Mouse (Mus musculus) midbrain, postnatal 0 days (tissue): ENCODE data around the gene Zfp617. TPM values are rescaled to one million over a fixed set of nuclear protein-coding genes. Genes with fewer than 3 reads are reported as not detected.
"Not testable (repeated sequence)": the region's sequence is repeated elsewhere in the genome, so short reads cannot be mapped to it uniquely, and the experiment has no call there.

ENCODE experiments used
- ATAC-seq: fragments of 200-750 bp; cut with Nextera tagmentation; 2 replicates; pipeline ENCODE4 v1.8.0; 2017; ENCODE audit warnings: moderate number of reproducible peaks, mild to moderate bottlenecking, moderate TSS enrichment, moderate library complexity; ENCODE audit not compliant: low FRiP score
- DNase-seq: peaks from one replicate; pipeline ENCODE4 v3.0.0-alpha.2; 2015; ENCODE audit warnings: low spot score
- H3K27ac ChIP-seq: fragments of 300-500 bp; sonication (generic); 2 replicates; pipeline ENCODE4 v1.5.1; 2014; ENCODE audit warnings: low read depth, mild to moderate bottlenecking, low read length, mixed read lengths
- H3K27me3 ChIP-seq: fragments of 300-500 bp; sonication (generic); 2 replicates; pipeline ENCODE4 v1.6.1; 2014; ENCODE audit warnings: low read length, control low read depth, mixed read lengths; ENCODE audit not compliant: insufficient read depth
- H3K36me3 ChIP-seq: fragments of 300-500 bp; sonication (generic); 2 replicates; pipeline ENCODE4 v1.6.1; 2014; ENCODE audit warnings: low read length, control low read depth, mixed read lengths; ENCODE audit not compliant: insufficient read depth
- H3K4me1 ChIP-seq: fragments of 300-500 bp; sonication (generic); 2 replicates; pipeline ENCODE4 v1.6.1; 2014; ENCODE audit warnings: mild to moderate bottlenecking, control low read depth, antibody characterized with exemption, low read length, mixed read lengths; ENCODE audit not compliant: insufficient read depth
- H3K4me2 ChIP-seq: fragments of 300-500 bp; sonication (generic); 2 replicates; pipeline ENCODE4 v1.6.1; 2014; ENCODE audit warnings: low read depth, mild to moderate bottlenecking, low read length, mixed read lengths; ENCODE audit not compliant: poor library complexity, severe bottlenecking
- H3K4me3 ChIP-seq: fragments of 300-500 bp; sonication (generic); 2 replicates; pipeline ENCODE4 v1.5.1; 2014; ENCODE audit warnings: low read depth, mild to moderate bottlenecking, low read length, moderate library complexity
- H3K9ac ChIP-seq: fragments of 300-500 bp; sonication (generic); replicated peaks from 2 replicates; pipeline ENCODE4 v1.6.1; 2014; ENCODE audit warnings: mild to moderate bottlenecking, low read length, moderate library complexity, mixed read lengths; ENCODE audit not compliant: poor library complexity, severe bottlenecking
- H3K9me3 ChIP-seq: fragments of 300-500 bp; sonication (generic); 2 replicates; pipeline ENCODE4 v1.6.1; 2016; ENCODE audit warnings: low read length, control low read depth
- CTCF ChIP-seq: IDR thresholded peaks from 2 replicates; pipeline ENCODE4 v1.5.1; 2016; ENCODE audit warnings: antibody characterized with exemption, mild to moderate bottlenecking
- WGBS: fragments of 180-500 bp; shearing (Covaris S2); extraction: QIAGEN DNeasy Blood & Tissue Kit; methylation state at CpG from one replicate; pipeline ENCODE4 v1.1.7; 2014; 5-methylcytosine and 5-hydroxymethylcytosine counted together
- polyA plus RNA-seq: library from polyadenylated mRNA; unstranded; fragments of >200 nt; fragmentation: Nextera tagmentation; extraction: Ambion mirVana; gene quantifications from 2 replicates; pipeline ENCODE4 v1.2.1, GENCODE M21; 2015
- total RNA-seq: library from RNA; depleted of rRNA; stranded (reverse); fragments of >200 nt; gene quantifications from 2 replicates; pipeline ENCODE4 v1.2.3, GENCODE M21; 2014

Gene Zfp617
- total and polyA plus RNA-seq, 2 experiments from 2014 or later, result 17.6 to 19.9 TPM

DNA sequence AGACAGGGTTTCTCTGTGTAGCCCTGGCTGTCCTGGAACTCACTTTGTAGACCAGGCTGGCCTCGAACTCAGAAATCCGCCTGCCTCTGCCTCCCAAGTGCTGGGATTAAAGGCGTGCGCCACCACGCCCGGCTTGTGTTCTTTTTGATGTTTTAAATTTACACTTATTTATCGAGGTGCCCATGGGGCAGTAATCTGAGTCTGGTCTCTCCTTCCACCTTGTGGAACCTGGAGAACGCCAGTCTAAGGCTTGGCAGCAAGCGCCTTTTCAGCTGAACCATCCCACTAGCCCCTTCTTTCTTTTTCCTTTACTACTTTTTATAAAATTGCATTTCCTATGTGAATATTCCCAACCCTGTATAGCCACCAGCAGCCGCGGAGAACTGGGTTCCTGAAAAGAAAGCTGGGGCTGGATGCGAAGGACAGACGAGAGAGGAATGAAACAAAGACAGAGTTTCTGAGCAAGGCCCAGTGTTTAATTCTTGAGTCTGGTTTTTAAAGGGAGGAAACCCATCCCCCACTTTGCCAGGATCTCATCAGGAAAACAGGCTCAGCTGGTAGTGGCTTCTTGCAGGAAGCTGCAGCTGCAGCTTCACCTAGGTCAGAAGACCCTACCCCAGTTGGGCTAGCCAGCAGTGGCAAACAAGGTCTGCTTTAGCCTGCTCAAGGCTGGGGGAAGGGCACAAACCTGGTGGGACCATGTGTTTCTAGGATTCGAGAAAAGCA is 43.2 kb downstream of the Zfp617 start:
- peaks cover 4% of the 10 kb centered on the region; the same call in 1 of the 2 replicates for H3K4me1 ChIP-seq
- peak overlapping the region; percentile 67 for H3K4me2 ChIP-seq
- TF ChIP-seq CTCF, result no peak
- H3K27ac ChIP-seq, result no peak overlapping the region
- WGBS, result 40% methylated on average over 12 of the region's 14 CpGs
- H3K9ac ChIP-seq, result peak overlapping the region; percentile 58
- ATAC-seq (no peak), DNase-seq (no peak)
- H3K4me3 ChIP-seq, result peak overlapping the region; percentile 79
- no peaks in the 10 kb centered on the region for H3K36me3 ChIP-seq
- H3K27me3 ChIP-seq, result no peaks in the 10 kb centered on the region
- peaks cover 5% of the 10 kb centered on the region; the same call in 1 of the 2 replicates for H3K9me3 ChIP-seq

DNA sequence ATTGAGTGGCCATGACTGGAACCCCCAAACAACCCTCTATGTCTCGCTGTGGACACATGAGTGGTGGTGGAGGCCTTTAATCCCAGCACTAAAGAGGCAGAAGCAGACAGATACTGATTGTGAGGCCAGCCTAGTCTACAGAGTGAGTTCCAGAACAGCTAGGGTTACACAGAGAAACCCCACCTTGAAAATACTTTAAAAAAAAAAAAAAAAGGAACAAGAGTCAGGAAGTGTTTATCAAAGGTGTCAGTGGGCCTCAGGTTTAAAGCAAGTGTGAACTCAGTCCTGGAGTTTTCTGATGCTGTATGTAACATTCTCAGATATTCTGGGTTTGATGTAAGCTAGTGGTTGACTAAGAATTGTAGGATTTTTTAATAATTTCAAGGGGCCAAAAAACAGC is 44.1 kb downstream of the Zfp617 start:
- no peak overlapping the region for H3K4me3 ChIP-seq
- no peak for TF ChIP-seq CTCF
- no peak for ATAC-seq
- peaks cover 4% of the 10 kb centered on the region; the same call in 1 of the 2 replicates for H3K4me1 ChIP-seq
- no peaks in the 10 kb centered on the region for H3K27me3 ChIP-seq
- DNase-seq, result no peak
- 96% methylated on average over 1 of the region's 1 CpGs for WGBS
- H3K4me2 ChIP-seq, result no peak overlapping the region
- H3K9me3 ChIP-seq, result peaks cover 5% of the 10 kb centered on the region; the same call in 1 of the 2 replicates
- no peaks in the 10 kb centered on the region for H3K36me3 ChIP-seq
- no peak overlapping the region for H3K9ac ChIP-seq
- H3K27ac ChIP-seq, result no peak overlapping the region

DNA sequence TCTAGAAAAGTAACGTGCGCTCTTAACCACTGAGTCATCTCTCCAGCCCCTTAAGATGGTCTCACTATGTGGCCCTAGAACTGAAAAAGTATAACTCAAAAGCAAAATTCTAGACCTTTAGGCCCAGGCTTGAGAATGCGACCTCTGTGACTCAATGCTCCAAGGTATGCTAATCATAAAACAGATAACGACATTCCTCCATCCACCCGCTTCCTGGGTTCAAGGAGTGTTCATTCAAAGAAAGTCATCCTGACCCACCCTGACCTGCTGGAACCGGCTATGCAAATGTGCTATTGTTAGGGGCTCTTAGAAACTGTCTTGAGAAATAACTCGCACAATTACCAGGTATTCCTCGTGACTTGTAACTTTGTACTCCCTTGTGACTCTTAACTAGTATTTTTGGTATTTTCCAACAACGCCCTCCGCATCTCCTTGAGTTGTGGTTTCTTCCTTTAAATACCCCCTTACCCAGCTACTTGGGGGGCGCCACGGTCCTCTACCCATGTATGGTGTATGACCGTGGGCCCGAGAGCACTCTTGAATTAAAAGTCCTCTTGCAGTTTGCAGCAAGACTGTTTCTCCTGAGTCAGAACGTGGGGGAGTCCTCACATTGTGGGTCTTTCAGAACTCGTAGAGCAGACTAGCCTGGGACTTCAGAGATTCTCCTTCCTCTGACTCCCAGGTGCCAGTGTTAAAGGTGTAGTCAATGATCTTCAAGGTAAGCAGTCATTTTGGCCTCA is 44.7 kb downstream of the Zfp617 start:
- H3K4me1 ChIP-seq, H3K27me3 ChIP-seq, DNase-seq, H3K9ac ChIP-seq, H3K4me3 ChIP-seq, H3K27ac ChIP-seq, ATAC-seq, H3K4me2 ChIP-seq, H3K36me3 ChIP-seq, H3K9me3 ChIP-seq: not testable (repeated sequence)
- 98% methylated on average over 16 of the region's 16 CpGs for WGBS

DNA sequence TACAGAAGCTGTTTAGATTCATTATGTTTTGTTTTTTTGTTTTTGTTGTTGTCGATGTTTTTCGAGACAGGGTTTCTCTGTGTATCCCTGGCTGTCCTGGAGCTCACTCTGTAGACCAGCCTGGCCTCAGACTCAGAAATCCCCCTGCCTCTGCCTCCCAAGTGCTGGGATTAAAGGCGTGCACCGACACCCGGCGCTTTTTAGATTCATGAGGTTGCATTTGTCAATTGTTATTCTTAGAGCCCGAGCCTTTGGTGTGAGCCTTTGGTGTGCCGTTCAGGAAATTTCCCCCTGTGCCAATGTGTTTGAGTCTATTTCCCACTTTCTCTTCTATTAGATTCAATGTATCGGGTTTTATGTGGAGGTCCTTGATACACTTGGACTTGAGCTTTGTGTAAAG is 46.2 kb downstream of the Zfp617 start:
- no peaks in the 10 kb centered on the region for H3K27me3 ChIP-seq
- 97% methylated on average over 9 of the region's 9 CpGs for WGBS
- no peak overlapping the region for H3K9ac ChIP-seq
- H3K4me1 ChIP-seq, result peaks cover 4% of the 10 kb centered on the region; the same call in 1 of the 2 replicates
- H3K27ac ChIP-seq, result no peak overlapping the region
- no peak for ATAC-seq
- no peak for TF ChIP-seq CTCF
- no peak for DNase-seq
- no peak overlapping the region for H3K4me3 ChIP-seq
- no peak overlapping the region for H3K4me2 ChIP-seq
- H3K9me3 ChIP-seq, result peaks cover 5% of the 10 kb centered on the region; the same call in 1 of the 2 replicates
- H3K36me3 ChIP-seq, result no peaks in the 10 kb centered on the region

DNA sequence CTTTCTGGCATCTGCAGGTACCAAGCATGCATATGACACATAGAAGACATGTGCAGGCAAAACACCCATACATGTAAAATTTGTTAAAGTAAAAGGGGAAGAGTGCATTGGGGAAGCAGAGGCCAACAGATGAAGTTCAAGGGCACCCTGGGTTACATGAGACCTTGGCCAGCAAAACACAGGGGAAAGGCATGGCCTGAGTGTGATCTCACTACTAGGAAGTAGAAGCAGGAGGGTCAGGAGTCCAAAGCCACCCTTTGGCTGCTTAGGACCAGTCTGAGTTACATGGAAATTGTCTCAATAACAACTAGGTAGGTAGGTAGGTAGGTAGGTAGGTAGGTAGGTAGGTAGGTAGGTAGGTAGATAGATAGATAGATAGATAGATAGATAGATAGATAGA is 52.0 kb downstream of the Zfp617 start:
- no peak overlapping the region for H3K4me3 ChIP-seq
- H3K4me2 ChIP-seq, result no peak overlapping the region
- H3K27me3 ChIP-seq, result no peaks in the 10 kb centered on the region
- no peak for TF ChIP-seq CTCF
- H3K4me1 ChIP-seq, result no peaks in the 10 kb centered on the region
- 0 out of 2 replicates have a peak, but pooled peaks cover 4% of the 10 kb centered on the region for H3K36me3 ChIP-seq
- H3K9ac ChIP-seq, result no peak overlapping the region
- no peaks in the 10 kb centered on the region for H3K9me3 ChIP-seq
- ATAC-seq (no peak), DNase-seq (no peak)
- H3K27ac ChIP-seq, result no peak overlapping the region

DNA sequence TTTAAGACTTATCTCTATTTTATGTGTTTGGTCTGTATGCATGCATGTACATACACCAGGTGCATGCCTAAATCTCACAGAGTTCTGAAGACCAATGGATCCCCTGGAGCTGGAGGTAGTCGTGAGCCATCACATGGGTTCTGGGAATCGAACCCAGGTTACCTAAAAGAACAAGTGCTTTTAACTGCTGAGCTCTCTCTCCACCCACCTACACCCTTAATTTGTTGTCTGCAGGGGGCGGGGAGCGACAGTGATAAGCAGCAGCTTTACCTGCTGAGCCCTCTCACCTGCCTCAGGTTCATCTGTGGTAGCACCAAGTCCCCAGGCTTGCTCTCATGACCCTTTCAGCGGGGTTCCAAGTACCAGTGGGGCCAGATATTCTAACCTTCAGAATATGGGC is 53.4 kb downstream of the Zfp617 start:
- WGBS, result 96% methylated on average over 5 of the region's 5 CpGs
- H3K4me1 ChIP-seq, result no peaks in the 10 kb centered on the region
- no peak overlapping the region for H3K9ac ChIP-seq
- no peaks in the 10 kb centered on the region for H3K27me3 ChIP-seq
- TF ChIP-seq CTCF, result no peak
- peaks cover 11% of the 10 kb centered on the region for H3K36me3 ChIP-seq
- ATAC-seq, result no peak
- no peak overlapping the region for H3K27ac ChIP-seq
- no peak for DNase-seq
- no peaks in the 10 kb centered on the region for H3K9me3 ChIP-seq
- no peak overlapping the region for H3K4me2 ChIP-seq
- no peak overlapping the region for H3K4me3 ChIP-seq
